Mouse (Mus musculus) stomach, embryonic 15.5 days (tissue): ENCODE data around the gene Pepd. TPM values are rescaled to one million over a fixed set of nuclear protein-coding genes. Genes with fewer than 3 reads are reported as not detected.

Experiments used
- ATAC-seq: fragments of 200-750 bp; cut with Nextera tagmentation; 2 replicates; pipeline ENCODE4 v1.8.0; 2017; ENCODE audit warnings: low read depth, moderate number of reproducible peaks, moderate TSS enrichment; ENCODE audit not compliant: insufficient read depth, low FRiP score
- H3K27ac ChIP-seq: fragments of 300-500 bp; sonication (generic); 2 replicates; pipeline ENCODE4 v1.5.1; 2015; ENCODE audit warnings: mild to moderate bottlenecking, inconsistent platforms
- H3K27me3 ChIP-seq: fragments of 300-500 bp; sonication (generic); replicated peaks from 2 replicates; pipeline ENCODE4 v1.6.1; 2015; ENCODE audit warnings: inconsistent platforms
- H3K36me3 ChIP-seq: fragments of 300-500 bp; sonication (generic); 2 replicates; pipeline ENCODE4 v1.6.1; 2015; ENCODE audit warnings: inconsistent platforms
- H3K4me1 ChIP-seq: fragments of 300-500 bp; sonication (generic); 2 replicates; pipeline ENCODE4 v1.6.1; 2015; ENCODE audit warnings: inconsistent platforms
- H3K4me2 ChIP-seq: fragments of 300-500 bp; sonication (generic); 2 replicates; pipeline ENCODE4 v1.6.1; 2015; ENCODE audit warnings: mild to moderate bottlenecking, inconsistent platforms
- H3K4me3 ChIP-seq: fragments of 300-500 bp; sonication (generic); replicated peaks from 2 replicates; pipeline ENCODE4 v1.5.1; 2015; ENCODE audit warnings: inconsistent platforms
- H3K9ac ChIP-seq: fragments of 300-500 bp; sonication (generic); 2 replicates; pipeline ENCODE4 v1.6.1; 2015; ENCODE audit warnings: inconsistent platforms
- H3K9me3 ChIP-seq: fragments of 300-500 bp; sonication (generic); 2 replicates; pipeline ENCODE4 v1.6.1; 2016; ENCODE audit warnings: inconsistent platforms
- WGBS: fragments of 180-500 bp; shearing (Covaris S2); methylation state at CpG from one replicate; pipeline ENCODE4 v1.1.7; 2015; 5-methylcytosine and 5-hydroxymethylcytosine counted together
- polyA plus RNA-seq: library from polyadenylated mRNA; unstranded; fragments of >200 nt; fragmentation: Nextera tagmentation; extraction: Ambion mirVana; gene quantifications from 2 replicates; pipeline ENCODE4 v1.2.1, GENCODE M21; 2015

Pepd gene
- polyA plus RNA-seq, 1 experiment from 2014 or later = 68.9 TPM

DNA sequence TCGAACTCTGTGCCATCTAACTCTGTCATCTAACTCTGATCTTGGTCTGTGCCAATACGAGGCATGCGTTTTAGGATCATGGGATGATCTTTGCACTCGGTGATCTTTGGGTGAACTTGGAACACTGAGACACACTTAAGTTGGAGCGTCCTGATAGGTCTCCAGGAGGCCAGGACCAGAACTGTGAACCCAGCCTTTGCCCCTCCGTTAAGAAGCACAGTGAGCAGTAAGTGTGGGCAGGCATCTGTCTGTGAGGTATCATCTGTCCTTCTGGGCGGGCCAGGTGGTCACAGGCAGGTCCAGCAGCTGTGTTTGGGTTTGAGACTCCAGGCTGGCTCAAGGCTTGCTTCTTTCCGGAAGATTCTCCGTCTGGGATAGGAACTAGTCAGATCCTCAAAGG is 1.8 kb downstream of the Pepd start:
- peaks cover 8% of the 10 kb centered on the region for H3K4me1 ChIP-seq
- no peak overlapping the region for H3K4me3 ChIP-seq
- no peak overlapping the region for H3K4me2 ChIP-seq
- no peaks in the 10 kb centered on the region for H3K9me3 ChIP-seq
- H3K27ac ChIP-seq = no peak overlapping the region
- no peak for ATAC-seq
- H3K9ac ChIP-seq = no peak overlapping the region
- WGBS = 87% methylated on average over 9 of the region's 9 CpGs
- no peaks in the 10 kb centered on the region for H3K36me3 ChIP-seq
- no peaks in the 10 kb centered on the region for H3K27me3 ChIP-seq

DNA sequence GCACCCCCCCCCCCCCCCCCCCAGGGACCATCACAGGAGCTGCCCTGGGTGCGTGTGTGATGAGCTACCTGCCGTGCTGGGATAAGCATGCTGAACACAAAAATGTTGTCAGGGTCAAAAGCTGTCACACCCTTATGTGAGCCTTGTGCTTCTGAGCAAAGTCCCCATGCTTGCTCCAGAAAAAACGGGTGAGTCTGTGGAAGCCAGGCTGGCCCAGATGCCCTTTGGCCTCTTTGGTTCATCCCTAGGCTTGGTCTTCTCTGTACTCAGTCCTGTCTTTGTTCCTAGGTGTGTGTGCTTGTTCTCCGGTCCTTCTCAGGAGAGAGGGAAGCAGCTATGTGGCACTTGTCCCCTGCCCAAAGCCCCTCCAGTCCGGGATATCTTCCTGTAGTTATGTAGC is 3.4 kb downstream of the Pepd start:
- no peak overlapping the region for H3K27ac ChIP-seq
- no peak overlapping the region for H3K4me2 ChIP-seq
- H3K9ac ChIP-seq = no peak overlapping the region
- H3K4me3 ChIP-seq = no peak overlapping the region
- no peaks in the 10 kb centered on the region for H3K9me3 ChIP-seq
- no peak for ATAC-seq
- H3K36me3 ChIP-seq = no peaks in the 10 kb centered on the region
- WGBS = 88% methylated on average over 5 of the region's 5 CpGs
- peaks cover 8% of the 10 kb centered on the region for H3K4me1 ChIP-seq
- H3K27me3 ChIP-seq = no peaks in the 10 kb centered on the region

DNA sequence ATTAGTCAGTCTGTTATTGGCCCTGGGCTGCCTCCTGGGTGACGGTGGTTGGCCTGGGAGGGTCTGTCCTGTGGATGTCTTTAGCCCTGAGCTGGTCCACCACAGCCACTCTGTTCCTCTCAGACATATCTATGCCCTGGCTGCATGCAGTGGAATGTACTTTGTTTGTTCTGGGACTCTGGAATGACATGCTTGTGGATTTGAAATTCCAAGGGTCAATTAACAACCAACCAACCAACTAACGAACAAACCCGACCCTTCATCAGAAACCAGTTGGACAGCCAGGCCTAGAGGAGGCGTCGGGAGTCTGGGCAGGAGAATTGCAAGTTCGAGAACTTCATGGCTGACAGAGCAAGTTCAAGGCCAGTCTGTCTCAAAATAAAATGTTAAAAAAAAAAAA is 5.4 kb downstream of the Pepd start:
- no peaks in the 10 kb centered on the region for H3K9me3 ChIP-seq
- no peak overlapping the region for H3K4me2 ChIP-seq
- no peaks in the 10 kb centered on the region for H3K36me3 ChIP-seq
- H3K9ac ChIP-seq = no peak overlapping the region
- no peak for ATAC-seq
- H3K4me1 ChIP-seq = peaks cover 6% of the 10 kb centered on the region; the same call in 1 of the 2 replicates
- no peaks in the 10 kb centered on the region for H3K27me3 ChIP-seq
- WGBS = 59% methylated on average over 6 of the region's 6 CpGs
- H3K27ac ChIP-seq = no peak overlapping the region
- H3K4me3 ChIP-seq = no peak overlapping the region

DNA sequence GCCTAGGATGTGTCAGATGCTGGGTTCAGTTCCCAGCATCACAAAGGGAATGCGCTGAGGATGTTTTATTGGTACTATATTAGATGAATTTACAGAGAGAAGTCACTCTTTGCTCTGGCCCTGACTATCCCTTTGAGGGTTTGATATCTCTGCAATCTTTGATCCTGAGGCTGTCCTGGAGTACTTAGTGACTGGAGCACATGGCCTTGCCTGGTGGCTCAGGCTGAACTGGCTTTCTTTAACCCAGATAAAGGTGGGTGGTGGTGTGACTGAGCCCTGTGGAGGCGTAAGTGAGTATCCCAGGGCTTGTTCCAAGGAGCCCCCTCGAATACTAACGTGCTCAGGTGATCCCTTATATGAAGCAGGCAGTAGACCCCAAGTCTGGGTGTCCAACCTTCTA is 5.8 kb downstream of the Pepd start:
- H3K36me3 ChIP-seq = no peaks in the 10 kb centered on the region
- no peak overlapping the region for H3K4me2 ChIP-seq
- no peak overlapping the region for H3K4me3 ChIP-seq
- no peak overlapping the region for H3K9ac ChIP-seq
- H3K27me3 ChIP-seq = no peaks in the 10 kb centered on the region
- no peak overlapping the region for H3K27ac ChIP-seq
- H3K9me3 ChIP-seq = no peaks in the 10 kb centered on the region
- no peak for ATAC-seq
- peaks cover 3% of the 10 kb centered on the region; the same call in 1 of the 2 replicates for H3K4me1 ChIP-seq
- WGBS = 93% methylated on average over 4 of the region's 4 CpGs

DNA sequence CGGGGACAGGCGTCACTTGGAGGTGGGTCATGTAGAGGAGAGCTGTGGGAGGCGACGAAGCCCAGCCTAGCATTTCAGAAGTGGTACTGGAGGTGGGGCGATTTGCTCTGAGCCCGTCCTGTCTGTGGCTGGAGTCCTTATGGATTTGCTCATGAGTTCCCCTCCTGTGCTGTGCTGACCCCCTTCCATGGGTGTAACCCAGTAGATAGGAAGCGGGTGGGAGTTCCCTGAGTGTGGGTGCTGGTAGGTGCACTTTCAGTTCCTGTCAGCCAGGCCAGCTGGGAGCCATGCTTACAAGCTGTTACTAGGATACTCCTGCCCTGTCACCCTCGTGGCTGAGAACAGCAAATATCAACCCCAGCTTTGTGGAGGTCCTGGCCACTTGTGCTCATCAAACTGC is 6.2 kb downstream of the Pepd start:
- H3K4me2 ChIP-seq = no peak overlapping the region
- H3K4me3 ChIP-seq = no peak overlapping the region
- no peaks in the 10 kb centered on the region for H3K9me3 ChIP-seq
- no peaks in the 10 kb centered on the region for H3K36me3 ChIP-seq
- no peak for ATAC-seq
- no peaks in the 10 kb centered on the region for H3K27me3 ChIP-seq
- H3K9ac ChIP-seq = no peak overlapping the region
- H3K27ac ChIP-seq = no peak overlapping the region
- 84% methylated on average over 8 of the region's 8 CpGs for WGBS
- no peaks in the 10 kb centered on the region for H3K4me1 ChIP-seq

DNA sequence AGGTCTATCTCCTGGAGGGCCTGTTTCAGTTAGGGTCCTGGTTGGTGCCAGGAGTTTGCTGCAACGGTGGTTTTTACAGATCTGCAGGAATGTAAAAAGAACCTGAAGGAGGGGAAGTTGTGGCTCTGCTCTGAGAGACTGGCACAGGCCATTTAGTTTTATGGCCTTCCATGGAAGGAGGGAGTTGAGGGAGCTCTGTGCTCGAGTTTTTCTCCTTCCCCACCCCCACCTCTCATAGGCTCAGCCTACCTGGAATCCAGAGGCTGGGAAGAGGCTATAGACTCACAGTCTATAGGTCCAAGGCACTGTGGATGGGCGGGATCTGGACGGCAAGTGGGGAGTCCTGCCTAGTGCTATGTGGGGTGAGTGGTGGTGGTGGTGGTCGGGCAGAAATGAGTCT is 6.9 kb downstream of the Pepd start:
- Histone ChIP-seq H3K4me1 (no peaks in the 10 kb centered on the region), H3K9me3 (no peaks in the 10 kb centered on the region), H3K27me3 (no peaks in the 10 kb centered on the region), H3K4me2 (no peak overlapping the region), H3K36me3 (no peaks in the 10 kb centered on the region), H3K4me3 (no peak overlapping the region), H3K9ac (no peak overlapping the region), H3K27ac (no peak overlapping the region)
- ATAC-seq = no peak
- 66% methylated on average over 5 of the region's 5 CpGs for WGBS

DNA sequence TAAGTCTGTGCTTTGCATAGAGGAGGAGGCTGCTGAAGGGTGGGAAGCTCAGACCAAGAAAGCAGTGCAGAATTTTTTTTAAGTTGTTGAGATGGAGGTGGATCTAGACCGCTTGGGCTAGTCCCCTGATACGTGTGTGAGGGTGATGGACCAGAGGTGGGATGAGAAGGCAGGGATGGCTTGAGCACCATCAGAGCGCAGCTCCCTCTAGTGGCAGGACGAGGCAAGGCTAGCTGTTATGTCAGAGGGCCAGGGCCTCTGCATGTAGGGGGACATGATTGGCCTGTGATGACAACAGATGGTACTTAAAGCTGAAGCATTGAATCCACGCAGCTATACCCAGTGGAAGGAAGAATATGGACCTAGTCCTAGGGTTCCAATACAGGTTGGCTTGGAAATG is 7.6 kb downstream of the Pepd start:
- Histone ChIP-seq H3K4me3 (no peak overlapping the region), H3K27me3 (no peaks in the 10 kb centered on the region), H3K27ac (no peak overlapping the region), H3K4me1 (no peaks in the 10 kb centered on the region), H3K9ac (no peak overlapping the region), H3K9me3 (no peaks in the 10 kb centered on the region), H3K36me3 (no peaks in the 10 kb centered on the region), H3K4me2 (no peak overlapping the region)
- ATAC-seq = no peak
- 54% methylated on average over 5 of the region's 5 CpGs for WGBS

DNA sequence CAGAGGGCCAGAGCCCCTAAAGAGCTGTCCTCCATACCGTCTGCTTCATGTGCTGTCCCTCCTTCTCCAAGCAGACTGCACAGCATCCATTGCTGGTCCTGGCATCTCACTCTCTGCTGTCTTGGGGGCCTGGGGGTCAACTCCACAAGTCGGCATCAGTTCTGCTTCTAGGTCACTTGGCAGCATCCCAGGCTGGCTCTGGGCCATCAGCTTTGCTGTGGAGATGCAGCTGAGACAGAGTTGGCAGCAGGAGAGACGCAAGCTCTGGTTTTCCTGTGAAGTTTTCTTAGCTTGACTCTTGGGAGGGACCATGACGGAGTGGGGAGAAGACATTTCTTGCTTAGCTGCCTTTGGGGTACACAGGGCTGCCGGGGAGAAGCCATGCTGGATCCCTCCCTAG is 13.0 kb downstream of the Pepd start:
- Histone ChIP-seq H3K4me1 (0 out of 2 replicates have a peak, but pooled peaks cover 4% of the 10 kb centered on the region), H3K9me3 (no peaks in the 10 kb centered on the region), H3K36me3 (peaks cover 7% of the 10 kb centered on the region; the same call in 1 of the 2 replicates), H3K4me2 (no peak overlapping the region), H3K27ac (no peak overlapping the region), H3K9ac (no peak overlapping the region), H3K4me3 (no peak overlapping the region), H3K27me3 (no peaks in the 10 kb centered on the region)
- 64% methylated on average over 5 of the region's 5 CpGs for WGBS
- ATAC-seq = no peak

DNA sequence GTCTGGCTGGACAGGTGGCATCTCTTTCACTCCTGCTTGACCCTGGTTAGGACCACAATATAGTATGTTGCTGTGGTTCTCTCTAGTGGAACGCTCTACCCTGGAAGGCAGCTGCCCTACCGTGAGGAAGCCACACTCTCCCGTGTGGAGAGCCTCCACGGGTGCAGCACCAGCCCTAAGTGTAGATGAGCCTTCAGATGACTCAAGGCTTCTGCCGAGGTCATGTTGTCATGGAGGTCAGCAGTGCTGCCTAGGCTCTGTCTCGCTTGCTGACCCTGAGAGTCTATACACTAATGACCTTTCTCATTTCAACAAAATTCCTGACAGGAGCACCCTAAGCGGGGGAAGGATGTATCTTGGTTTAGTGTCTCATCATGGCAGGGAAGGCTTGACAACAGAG is 13.8 kb downstream of the Pepd start:
- H3K36me3 ChIP-seq = peaks cover 7% of the 10 kb centered on the region; the same call in 1 of the 2 replicates
- 90% methylated on average over 7 of the region's 7 CpGs for WGBS
- no peaks in the 10 kb centered on the region for H3K9me3 ChIP-seq
- 0 out of 2 replicates have a peak, but pooled peaks cover 12% of the 10 kb centered on the region for H3K4me1 ChIP-seq
- no peak overlapping the region for H3K4me2 ChIP-seq
- H3K9ac ChIP-seq = no peak overlapping the region
- no peak for ATAC-seq
- H3K4me3 ChIP-seq = no peak overlapping the region
- no peak overlapping the region for H3K27ac ChIP-seq
- H3K27me3 ChIP-seq = no peaks in the 10 kb centered on the region

DNA sequence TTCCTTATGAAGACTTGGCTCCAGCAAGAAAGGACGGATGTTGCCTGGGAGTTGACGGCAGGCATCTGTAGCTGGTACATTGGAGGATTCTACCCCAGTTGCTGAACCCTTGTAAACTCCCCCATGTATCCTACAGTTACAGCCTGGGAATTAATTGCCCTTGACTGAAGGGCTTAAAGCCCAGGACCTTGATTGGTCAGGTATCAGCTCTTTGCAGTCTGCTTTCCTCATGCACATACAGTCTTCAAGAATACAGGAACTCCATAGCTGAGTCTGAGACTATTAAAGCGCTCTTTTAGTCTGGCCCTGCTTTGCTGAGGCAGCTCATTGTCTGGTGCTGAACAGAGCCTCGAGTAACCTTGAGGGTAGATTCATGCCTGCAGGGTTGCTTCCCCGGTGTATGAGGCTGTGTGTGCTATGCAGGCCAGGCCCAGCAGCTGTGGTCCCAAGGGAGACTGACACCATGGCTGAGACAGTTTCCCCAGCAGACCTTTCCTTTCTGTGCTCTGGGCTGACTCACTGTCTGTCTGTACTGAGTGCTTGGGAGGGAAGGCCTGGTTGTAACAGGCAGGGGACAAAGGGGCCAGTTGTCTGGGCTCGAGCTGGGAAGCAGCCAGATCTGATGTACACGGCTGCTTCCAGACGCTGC is 17.6 kb downstream of the Pepd start:
- ATAC-seq = peak; percentile 5; the same call in 1 of the 2 replicates
- H3K36me3 ChIP-seq = peaks cover 9% of the 10 kb centered on the region; the same call in 1 of the 2 replicates
- H3K4me1 ChIP-seq = 0 out of 2 replicates have a peak, but pooled peaks cover 12% of the 10 kb centered on the region
- H3K27me3 ChIP-seq = no peaks in the 10 kb centered on the region
- H3K27ac ChIP-seq = no peak overlapping the region
- no peak overlapping the region for H3K9ac ChIP-seq
- no peak overlapping the region for H3K4me3 ChIP-seq
- no peaks in the 10 kb centered on the region for H3K9me3 ChIP-seq
- H3K4me2 ChIP-seq = no peak overlapping the region
- WGBS = 59% methylated on average over 8 of the region's 8 CpGs

DNA sequence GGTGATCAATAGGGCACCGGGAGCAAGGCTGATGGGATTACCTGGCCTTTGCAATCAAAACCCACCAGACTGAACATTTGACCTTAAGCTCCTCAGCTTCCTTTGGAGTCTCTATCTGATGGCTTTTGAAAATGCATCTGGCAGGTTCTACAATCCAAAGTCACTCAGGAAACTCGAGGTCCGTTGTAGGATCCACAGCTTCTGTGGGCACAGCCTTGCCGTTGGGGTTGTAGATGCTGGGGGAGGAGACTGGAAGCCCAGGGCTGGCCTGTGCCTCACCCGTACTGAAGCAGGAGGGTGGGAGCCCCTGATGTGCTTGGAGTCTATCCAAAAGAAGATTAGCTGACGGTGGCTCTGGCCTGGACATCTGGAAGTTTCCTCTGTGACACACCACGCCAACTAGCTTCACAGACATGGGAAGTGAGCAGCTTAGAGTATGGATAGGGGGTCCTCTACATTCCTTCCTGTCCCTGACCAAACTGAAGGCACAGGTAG is 18.1 kb downstream of the Pepd start:
- H3K9ac ChIP-seq = no peak overlapping the region
- 46% methylated on average over 7 of the region's 7 CpGs for WGBS
- H3K27me3 ChIP-seq = no peaks in the 10 kb centered on the region
- H3K27ac ChIP-seq = no peak overlapping the region
- H3K9me3 ChIP-seq = no peaks in the 10 kb centered on the region
- no peak for ATAC-seq
- H3K36me3 ChIP-seq = peaks cover 9% of the 10 kb centered on the region; the same call in 1 of the 2 replicates
- no peak overlapping the region for H3K4me3 ChIP-seq
- 0 out of 2 replicates have a peak, but pooled peaks cover 12% of the 10 kb centered on the region for H3K4me1 ChIP-seq
- no peak overlapping the region for H3K4me2 ChIP-seq

DNA sequence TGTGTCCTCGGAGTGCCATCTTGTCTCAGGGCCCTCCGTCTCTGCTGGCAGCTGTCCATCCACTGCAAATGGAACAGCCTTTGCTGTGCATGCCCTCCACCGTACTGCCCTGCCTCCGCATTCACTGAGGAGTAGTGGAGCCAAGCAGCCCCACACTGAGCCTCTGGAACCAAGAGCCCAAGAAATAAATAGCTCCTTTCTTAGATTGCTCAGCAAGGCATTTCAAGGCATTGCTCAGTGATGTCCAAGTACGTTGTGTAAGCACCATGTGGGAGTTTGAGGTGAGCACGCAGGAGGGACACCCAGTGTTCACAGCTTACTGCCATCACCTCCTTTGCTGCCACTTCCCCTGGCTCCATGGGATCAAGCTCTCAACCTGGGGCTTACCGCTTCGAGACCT is 20.5 kb downstream of the Pepd start:
- ATAC-seq = no peak
- Histone ChIP-seq H3K27me3 (no peaks in the 10 kb centered on the region), H3K4me2 (no peak overlapping the region), H3K9me3 (no peaks in the 10 kb centered on the region), H3K4me1 (0 out of 2 replicates have a peak, but pooled peaks cover 12% of the 10 kb centered on the region), H3K9ac (no peak overlapping the region), H3K4me3 (no peak overlapping the region), H3K27ac (no peak overlapping the region), H3K36me3 (peaks cover 19% of the 10 kb centered on the region)
- WGBS = 92% methylated on average over 8 of the region's 8 CpGs
